Mouse (Mus musculus): Measurements from ENCODE around the gene Maml1.

DNA sequence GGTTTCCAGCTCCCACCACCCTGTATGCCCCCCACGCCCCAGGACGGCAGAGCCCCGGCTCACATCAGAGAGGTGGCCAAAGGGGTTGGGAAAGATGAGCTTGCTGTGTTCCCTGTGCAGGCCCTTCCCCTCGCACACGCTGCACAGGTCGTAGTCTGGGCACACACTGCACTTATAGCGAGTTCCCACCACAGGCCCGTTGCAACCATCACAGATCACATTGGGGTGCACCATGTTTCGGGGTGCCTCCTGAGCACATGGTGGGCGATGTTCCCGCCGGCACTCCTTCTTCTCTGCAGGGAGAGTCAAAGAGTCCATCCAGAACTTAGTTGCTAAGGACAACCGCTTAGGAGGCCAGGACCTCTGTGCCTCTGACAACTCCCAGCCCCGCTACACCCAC, 84.8 kb downstream of the Maml1 start:
- TF ChIP-seq CTCF (IDR thresholded peaks at IDR 0.05; ENCODE audit: low read depth, low read length) (no peak), POLR2A (IDR thresholded peaks at IDR 0.05; ENCODE audit: borderline replicate concordance, low read depth, low read length) (no peak)
